Mouse (Mus musculus) MEL-GATA-1-ER (cell line): ENCODE results near the gene Gm21976.

Experiments used
- DNase-seq: peaks from one replicate; pipeline ENCODE4 v3.0.0-alpha.2; 2012; ENCODE audit warnings: low read depth; ENCODE audit errors: extremely low read depth

The Gm21976 gene

DNA sequence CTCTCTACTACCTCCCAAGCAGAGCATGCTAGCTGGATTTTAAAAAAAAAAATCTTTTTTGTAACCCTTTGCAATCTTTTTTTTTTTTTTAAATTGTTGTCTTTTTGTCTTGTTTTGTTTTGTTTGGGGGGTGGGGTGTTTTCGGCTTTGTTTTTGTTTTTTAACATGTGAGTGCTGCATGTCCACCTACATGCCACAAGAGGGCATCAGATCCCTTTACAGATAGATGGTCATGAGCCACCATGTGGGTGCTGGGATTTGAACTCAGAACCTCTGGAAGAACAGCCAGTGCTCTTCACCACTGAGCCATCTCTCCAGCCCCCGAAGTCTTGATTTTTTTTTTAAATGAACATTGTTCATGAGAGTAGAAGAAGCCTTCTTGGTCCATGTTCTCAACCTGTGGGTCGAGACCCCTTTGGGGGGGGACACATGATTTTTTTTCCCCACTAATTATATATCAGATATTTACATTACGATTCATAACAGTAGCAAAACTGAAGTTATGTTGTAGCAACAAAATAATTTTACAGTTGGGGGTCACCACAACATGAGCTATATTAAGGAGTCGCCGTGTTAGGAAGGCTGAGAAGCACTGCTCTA is 18.3 kb downstream of the Gm21976 start:
- DNase-seq: no peak

- DNase-seq: peak; percentile 72
Measured at GRCm38 (mm10) chr13:98298833-98299758, 19.4 kb downstream of the Gm21976 start.

GRCm38 (mm10) chr13:98305257-98305656 is 25.6 kb downstream of the Gm21976 start:
- DNase-seq: no peak

DNA sequence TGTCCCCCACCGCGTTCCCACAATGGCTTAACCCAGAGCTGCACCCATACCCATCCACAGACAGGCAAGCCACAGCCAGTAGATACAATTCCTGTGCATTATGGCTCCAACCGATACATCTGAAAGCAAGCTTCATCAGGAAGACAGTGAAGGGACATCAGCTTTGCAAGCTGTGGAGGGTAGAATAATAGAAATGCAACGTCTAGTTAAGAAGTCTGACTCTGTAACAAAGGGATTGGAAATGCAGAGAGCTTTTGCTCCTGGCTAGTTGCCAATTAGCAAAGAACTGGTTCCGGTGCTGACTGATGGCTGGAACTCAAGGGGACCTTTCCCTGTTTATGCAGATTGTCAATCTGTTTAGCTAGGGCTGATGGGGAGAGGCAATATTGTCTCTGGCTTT is 26.7 kb downstream of the Gm21976 start:
- DNase-seq: no peak

GRCm38 (mm10) chr13:98306852-98307475 is 27.3 kb downstream of the Gm21976 start:
- DNase-seq: no peak

DNA sequence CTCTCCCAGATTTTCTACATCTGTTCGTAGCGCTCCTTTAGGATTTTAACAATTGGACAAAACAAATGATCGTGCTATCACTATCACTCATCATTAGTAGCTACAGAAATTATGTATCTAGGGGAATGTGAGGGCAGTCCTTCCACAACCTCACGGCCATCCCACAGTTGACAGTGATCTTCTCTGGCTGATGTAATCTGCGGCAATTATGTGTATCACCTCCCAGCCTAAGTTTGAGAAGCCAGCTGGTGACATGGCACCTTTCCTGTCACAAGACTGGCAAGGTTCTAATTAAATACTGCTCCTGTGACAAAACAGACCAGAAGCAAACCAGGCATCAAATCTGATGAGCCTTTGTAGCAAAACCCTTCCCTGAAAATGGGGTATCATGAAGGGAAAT is 28.3 kb downstream of the Gm21976 start:
- DNase-seq: no peak

GRCm38 (mm10) chr13:98308724-98309123 is 29.0 kb downstream of the Gm21976 start:
- no peak for DNase-seq

DNA sequence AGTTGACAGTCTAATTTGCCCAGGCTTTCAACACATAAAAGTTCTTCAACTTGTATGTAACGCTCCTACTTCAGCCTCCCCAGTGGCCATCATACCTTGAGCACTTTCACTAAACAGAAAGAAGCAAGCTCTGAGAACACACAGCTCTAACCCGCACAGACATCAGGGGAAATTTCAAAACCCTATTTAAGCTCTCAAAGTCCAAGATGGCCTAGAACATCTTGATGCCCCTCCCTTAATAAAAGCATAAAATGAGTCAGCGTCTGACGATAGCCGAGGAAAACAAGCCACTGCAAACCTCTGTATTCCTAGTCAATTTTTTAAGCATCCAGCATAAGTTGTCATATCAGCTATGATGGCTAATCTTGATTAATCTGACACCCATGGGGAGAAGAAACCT is 31.9 kb downstream of the Gm21976 start:
- DNase-seq: no peak

DNA sequence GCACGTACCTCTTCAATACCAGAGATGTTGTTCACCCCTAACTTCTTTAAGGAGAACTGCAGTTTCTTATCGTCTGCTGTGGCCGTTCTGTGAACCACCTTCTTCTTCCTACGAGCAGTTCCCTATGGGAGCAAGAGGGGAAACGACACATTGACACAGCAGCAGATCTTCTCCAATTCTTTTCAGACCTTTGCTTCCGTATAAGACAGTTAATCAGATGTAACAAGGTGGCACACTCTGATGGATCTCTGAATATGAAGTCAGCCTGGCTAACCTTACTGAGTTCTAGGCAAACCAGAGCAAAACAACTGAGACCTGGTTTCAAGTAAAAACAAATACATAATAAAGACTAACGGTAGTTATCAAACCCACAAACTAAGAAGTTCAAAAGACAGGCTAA is 33.9 kb downstream of the Gm21976 start:
- peak; percentile 61 for DNase-seq

DNA sequence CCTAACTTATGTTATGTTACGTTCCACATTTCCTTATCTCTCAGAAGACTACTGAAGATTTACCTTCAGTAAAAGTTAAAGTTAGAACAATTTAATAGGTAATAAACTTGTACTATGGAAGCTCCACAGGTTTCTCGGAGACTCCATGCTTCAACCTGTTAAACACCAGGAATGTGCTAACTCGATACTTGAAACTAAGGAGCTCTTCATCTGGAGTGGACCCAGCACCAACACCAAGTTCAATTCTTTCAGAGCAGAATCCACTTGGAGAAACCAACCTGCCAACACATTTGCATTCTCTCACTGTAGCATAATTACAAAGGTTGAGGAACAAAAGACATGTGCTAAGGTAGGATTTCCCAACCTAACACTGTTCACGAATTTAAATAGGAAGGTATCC is 35.4 kb downstream of the Gm21976 start:
- DNase-seq: no peak

GRCm38 (mm10) chr13:98316140-98316479 is 36.4 kb downstream of the Gm21976 start:
- no peak for DNase-seq

- DNase-seq: peak; percentile 78
Measured at GRCm38 (mm10) chr13:98316480-98317245, 37.0 kb downstream of the Gm21976 start, which contains the start of gene Btf3. Gene Btf3 (minus strand): TSS chr13:98317006.

DNA sequence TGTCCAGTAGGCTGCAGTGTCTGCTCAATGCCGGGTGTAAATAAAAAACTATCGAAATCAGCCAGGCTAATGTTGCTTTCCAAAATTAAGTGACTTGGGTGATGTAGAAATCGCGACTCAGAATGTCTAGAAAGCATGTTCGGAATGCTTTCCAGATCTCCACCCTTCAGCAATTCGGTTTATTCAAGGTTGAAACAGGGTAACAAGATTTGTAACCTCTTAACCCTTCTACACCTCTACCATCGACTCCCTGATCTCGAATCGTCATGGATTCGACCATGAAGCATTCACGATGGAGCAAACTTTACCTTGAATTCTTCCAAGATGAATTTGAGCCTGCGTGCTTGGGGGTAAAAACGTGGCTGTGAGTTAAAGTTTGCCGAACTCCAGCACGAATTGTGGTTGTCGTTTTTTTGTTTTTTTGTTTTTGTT is 37.6 kb downstream of the Gm21976 start:
- no peak for DNase-seq

GRCm38 (mm10) chr13:98317911-98318310 is 38.2 kb downstream of the Gm21976 start:
- DNase-seq: no peak

GRCm38 (mm10) chr13:98325034-98325433 is 45.3 kb downstream of the Gm21976 start:
- DNase-seq: no peak

DNA sequence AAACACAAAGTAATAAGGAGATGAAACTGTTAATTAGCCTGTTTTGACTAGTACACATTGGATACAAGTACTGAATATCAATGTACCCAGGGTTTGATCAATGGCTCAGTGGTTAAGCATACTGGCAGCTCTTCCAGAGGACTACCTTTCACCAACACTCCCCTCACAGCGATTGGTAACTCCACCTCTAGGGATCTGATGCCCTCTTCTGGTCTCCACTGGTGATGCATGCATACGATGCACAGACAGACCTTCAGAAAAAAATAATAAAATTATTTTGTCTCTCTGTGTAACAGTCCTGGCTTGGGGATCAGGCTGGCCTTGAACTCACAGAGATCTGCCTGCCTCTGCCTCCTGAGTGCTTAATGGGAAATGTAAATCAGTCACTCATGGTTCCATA is 52.4 kb downstream of the Gm21976 start:
- no peak for DNase-seq

DNA sequence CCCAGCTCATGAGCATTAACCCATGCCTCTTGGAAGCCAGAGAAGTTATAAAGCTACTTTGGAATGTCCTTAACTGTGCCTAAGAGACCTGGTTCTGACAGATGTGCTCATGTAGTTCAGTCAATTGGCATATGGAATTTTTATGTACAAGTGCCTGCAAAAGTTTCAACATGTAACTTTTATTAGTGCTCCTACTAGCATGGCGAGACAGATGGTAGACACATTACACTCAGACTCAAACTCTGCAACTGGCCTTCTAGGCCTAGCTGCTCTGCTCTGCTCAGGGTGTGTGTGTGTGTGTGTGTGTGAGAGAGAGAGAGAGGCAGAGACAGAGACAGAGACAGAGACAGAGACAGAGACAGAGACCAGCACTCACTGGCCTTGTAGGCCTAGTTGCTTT is 56.5 kb downstream of the Gm21976 start:
- no peak for DNase-seq

DNA sequence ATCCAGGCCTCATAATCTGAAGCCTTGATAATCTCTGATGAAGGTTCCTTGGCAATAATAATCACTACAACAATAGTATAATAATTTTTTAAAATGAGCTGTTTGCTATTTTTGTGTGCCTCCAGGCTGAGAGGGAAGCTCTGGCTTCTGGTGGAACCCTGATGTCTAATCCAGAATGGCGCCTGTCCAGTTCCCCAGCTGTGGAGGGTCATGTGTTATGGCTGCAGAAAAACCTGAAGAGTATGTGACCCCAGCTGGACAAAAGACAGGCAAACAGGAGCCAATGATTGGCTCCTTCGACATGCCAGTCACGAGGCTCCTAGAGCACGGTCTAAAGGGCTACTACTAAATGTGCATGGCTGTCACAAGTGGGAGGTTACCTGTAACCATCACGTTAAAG is 60.8 kb downstream of the Gm21976 start:
- DNase-seq: no peak

GRCm38 (mm10) chr13:98349491-98349890 is 69.8 kb downstream of the Gm21976 start:
- DNase-seq: no peak

DNA sequence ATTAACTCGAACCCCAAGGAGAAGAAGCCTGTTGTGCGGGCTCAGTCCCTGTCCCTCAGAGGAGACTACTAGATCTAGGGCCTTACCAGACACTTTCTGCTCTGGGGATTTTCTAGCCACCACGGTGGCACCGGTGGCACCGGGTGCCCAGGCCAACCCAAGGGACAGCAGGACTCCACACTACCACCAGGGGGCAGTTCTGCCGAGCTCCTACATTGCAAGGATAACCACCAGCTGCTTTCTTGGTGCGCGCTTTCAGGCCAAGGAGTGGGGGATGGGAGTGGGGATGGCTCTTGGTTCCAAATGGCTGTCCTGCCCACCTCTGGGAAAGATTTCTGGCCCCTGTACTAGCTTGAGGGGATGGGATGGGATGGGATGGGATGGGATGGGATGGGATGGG is 71.8 kb downstream of the Gm21976 start:
- DNase-seq: no peak

DNA sequence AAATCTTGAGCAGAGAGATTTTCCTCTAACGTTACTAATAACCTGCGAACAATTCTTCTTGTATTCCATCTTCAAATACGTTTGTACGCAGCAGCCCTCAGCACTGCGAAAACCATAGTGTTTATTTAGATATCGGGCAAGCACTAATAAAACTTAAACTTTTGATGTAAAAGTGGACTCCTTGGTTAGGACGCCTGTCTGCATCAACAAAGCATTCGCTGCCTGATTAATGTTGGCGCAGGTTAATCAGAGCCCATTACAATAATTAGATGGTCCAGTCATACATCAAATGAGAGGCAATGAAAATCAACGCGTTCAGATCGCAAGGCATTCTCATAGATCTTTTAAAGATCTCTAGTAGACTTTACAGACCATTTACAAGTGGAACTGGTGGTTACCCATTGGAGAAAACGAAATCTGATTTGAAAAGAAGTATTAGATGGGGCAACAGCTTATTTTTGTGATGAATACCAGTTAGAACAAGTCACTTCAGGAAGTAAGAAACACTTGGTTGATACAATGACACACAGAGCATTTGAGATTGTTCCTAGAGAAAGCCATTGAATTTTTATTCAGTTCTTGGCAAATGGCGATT is 72.8 kb downstream of the Gm21976 start:
- DNase-seq: no peak
